Mouse (Mus musculus): Measurements from ENCODE around the gene Eno4.
A peak's percentile ranks its signal among the peaks of the same experiment; 100 is the strongest.
"Not testable (repeated sequence)": the region's sequence is repeated elsewhere in the genome, so short reads cannot be mapped to it uniquely, and the experiment has no call there.

The Eno4 gene

DNA sequence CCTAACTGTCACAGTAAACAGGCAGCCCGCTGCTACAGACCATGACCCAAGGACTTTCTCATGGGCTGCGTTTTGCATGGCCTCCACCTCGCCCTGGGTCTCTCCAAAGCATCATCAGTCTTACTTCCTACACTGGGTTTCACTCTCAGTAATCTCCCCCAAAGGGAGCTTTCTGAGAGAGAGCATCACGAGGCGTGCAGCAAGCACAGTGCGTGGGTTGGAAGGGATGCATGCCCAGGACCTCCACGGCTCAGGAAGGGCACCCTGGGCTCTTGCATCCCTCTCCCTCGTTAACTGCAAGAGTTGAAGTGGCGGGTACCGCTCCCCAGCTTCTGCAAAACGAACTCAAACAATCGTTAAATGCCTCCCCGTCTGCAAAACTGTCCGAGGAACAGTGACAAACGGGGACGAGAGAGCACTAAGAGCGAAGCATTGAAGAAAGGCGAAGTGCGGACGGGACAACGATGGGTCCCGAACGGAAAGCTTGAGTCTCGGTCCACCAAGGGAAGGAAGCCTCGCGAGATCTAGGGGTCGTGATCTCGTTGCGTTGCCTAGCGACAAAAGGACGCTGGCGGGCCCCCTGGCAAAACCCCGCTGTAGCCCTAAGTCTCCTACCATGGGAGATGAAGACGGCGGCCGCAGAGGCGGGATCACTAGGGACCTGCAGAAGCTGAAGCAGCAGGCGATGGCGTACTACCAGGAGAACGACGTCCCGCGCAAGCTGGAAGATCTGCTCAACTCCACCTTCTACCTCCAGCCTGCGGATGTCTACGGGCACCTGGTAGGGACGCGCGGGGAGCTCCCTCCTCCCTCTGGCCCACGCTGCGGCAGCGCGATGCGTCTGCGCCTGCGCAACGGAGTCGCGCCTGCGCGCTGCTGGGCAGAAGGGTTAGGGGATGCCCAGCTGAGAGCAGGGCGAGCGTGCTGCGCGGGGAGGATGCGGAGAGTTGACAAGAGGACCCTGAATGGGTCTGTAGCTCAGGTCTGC is at the start of gene Eno4, which contains the start of gene Hspa12a:
Eno4 (plus strand) TSS at position 585 of the 988 bp plus-strand sequence.
Hspa12a (minus strand) TSS at position 814 of the 988 bp plus-strand sequence.
- DNase-seq: peak; percentile 95

DNA sequence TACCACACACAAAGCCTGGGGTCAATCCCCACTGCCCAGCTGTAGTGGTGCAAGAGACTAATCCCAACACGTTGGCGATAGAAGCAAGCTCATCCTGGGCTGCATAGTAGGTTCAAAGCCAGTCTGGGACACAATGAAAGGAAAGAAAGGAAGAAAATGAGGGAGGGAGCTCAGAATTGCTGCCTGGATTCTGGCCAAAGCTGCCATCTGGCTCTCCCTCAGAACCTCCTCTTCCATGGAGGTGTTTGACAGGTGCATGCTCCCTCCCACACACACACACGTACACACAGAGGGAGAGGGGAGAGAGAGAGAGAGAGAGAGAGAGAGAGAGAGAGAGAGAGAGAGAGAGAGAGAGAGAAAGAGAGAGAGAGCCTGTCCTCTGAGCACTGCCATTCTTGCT is 47.0 kb upstream of the Eno4 start:
- no peak for DNase-seq

DNA sequence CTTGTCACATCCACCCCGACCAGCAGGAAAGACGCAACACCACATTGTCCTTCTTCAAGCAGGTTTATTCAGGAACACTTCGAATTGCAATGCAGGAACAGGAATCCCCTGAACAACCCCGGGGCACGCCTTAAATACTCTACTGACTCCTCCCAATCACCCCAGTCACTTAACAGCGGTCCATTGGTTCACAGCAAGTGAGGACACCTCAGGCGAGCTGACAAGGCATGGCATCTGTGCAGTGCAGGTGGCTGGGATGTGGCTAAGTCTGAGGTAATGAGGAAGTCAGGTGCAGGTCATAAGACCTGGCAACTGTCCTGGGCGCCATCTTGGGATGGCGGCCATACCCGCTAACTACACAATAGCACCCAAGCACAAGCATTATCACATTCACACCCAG is 42.8 kb upstream of the Eno4 start:
- not testable (repeated sequence) for DNase-seq

DNA sequence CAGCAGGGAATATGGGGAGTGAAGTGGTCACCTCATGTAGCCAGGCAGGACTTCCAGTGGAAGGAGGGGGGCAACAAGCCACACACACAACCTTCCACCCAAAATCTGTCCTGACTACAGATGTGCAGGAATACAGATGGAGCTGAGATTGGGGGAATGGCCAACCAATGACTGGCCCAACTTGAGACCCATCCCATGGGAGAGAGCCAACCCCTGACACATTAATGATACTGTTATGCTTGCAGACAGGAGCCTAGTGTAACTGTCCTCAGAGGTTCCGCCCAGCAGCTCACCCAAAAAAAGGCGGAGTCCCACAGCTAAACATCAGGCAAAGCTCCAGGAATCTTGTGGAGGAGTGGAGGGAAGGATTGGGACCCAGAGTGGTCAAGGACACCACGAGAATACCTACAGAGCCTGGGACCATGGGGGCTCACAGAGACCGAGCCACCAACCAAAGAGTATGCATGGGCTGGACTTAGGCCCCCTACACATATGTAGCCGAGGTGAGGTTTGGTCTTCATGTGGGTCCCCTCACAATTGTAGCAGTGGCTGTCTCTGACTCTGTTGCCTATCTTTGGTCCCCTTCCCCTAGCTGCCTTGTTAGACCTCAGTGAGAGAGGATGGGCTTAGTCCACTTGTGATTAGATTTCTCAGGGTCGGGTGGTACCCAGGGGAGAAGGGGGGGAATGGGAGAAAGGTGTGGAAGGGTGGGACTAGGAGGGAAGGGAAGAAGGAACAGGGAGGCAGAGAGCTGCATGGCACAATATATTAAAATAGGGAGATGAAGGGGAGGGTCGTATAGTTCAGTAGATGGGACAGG is 39.9 kb upstream of the Eno4 start:
- no peak for DNase-seq

DNA sequence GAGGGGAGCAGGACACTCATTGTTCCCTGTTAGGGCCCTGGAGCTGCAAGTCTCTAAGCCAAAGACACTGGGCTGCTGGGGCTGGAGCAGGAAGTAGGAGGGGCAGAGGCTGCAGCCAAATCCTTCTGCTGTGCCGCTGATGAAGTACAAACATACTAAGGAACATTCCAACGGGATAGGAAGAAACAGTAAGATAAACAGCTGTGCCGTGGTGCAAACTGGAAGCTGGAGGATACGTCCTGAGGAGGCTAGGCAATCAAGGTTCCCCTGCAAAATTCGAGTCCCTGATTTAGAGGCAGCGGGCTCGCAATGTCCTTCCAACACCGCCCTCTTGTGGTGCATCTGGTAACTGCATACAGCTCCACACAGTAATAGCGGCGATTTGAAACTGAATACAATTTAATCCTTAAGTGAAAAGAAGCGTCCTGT is 39.3 kb upstream of the Eno4 start:
- DNase-seq: peak; percentile 88

DNA sequence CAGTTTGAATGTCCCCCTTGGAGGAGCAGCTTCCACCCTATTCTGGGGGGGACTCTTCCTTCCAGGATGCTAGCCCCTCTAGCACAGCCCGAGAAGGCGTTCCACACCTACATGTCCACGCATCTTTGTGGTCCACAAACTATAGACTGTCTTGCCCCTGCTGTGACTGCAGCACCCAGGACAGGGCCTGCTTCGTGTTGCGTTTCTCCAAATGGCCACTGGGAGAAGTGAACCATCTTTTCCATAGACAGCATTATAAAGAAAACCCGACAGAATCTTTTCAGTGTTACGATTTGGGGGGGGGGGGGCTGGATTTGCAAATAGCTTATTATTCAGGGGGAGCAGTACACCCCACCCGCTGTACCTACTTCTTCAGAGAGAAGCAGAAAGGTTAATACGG is 36.5 kb upstream of the Eno4 start:
- no peak for DNase-seq

DNA sequence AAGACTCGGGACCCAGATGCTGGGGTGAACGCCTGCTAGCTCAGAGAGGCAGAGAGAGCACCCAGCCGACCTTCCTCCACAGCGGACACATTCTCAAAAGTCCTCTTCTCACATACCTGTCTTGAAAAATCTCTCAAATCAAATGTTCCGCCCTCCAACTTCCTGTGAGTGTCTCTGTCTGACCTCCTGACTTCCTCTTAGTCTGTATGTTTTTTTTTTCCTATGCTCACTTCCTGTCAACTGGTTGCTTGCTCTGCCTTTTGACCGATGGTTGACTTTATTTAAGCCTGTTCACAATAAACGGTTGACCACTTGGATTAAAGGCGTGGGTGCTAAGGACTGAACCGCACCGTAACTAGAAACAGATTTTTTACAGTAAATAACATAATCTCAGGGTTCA is 35.2 kb upstream of the Eno4 start:
- no peak for DNase-seq

DNA sequence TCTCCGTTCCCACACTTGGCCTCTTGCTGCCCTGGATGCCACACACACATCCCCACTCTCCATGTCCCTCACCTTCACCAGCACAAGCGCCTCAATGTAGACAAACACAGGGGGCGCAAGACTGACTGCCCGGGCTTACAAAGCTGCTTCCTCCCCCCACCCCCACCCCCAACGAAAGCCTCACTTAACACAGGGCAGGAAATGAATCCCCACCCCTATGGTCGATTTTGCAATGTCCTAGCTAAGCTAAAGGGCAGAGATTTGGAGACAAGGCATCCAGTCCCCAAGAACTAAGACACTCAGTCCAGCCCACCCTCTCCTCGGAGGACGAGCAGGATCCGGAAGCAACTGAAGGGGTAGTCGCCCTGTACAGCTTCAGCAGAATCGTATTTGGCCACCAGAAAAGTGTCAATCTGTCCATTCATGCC is 32.3 kb upstream of the Eno4 start:
- DNase-seq: peak; percentile 56

DNA sequence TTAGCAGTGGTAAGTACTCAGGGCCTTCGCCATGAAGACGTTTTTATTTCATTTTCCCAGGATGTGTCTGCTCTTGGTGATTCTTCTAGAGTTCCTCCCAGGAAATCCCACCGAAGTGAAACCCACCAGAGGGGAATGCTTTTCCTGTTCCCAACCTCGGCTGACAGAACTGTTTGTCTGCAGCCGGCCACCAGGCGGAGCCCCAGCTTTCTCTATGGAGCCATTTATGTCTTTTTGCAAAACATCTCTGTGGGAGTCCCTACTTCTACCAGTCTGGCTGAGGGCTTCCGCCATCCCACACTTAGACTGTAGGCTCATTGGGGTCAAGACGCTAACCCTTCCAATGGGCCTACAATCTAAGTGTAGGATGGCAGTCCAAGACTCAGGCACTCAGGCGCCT is 31.8 kb upstream of the Eno4 start:
- DNase-seq: peak; percentile 84

DNA sequence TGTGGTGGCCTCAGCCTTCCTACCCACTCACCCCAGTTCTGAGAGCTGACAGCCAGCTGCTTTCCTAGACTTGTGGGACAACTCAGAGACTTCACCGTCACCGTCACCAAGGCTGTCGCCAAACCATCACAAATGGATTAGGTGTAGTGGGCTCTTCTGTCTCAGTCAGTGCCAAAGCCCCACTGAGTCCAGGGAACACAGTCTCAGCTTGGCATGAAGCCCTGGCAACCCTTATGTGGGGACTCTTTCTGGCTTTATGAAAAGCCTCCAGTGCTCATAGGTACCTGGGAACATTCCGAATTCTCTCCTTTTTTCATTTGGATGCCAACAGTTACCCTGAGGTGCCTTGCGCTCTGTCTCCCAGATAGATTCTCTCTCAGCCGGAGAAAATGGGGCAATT is 29.9 kb upstream of the Eno4 start:
- DNase-seq: no peak

DNA sequence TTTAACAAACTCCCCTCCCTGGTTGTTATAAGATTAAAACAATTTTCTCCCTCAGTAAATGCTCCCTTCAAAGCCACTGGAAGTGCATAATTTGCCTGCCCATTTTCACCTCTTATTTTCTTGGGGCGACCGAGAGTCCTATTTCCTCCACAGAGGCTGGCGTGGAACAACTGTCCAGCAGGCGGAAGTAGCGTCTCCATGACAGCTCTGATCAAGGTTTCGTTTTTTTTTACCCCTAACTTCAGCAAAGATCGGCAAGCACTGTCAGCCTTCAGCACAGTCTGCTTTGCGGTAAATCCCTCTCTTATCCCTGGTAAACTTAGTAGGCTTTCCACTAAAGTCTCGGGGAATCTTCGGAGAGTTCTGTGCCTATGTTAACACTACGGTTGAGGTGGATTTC is 24.6 kb upstream of the Eno4 start:
- DNase-seq: no peak

DNA sequence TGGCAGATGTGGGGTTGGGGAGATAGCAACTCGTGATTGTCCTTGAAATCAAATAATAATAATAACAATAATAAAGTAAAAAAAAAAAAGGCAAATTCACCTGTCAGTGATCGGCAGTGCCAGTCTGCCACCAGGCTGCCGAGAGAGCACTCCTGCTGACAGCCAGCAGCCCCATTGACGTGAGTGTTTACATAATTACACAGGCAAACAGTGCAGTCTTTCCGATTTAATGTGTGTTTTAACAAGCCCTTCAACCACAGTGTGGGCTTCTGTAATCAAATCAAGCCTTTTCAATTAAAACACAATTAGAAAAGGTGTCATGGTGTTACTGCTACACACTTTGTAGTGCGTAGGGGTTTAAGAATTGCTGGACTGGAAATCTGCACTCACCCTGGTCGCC is 24.1 kb upstream of the Eno4 start:
- no peak for DNase-seq

DNA sequence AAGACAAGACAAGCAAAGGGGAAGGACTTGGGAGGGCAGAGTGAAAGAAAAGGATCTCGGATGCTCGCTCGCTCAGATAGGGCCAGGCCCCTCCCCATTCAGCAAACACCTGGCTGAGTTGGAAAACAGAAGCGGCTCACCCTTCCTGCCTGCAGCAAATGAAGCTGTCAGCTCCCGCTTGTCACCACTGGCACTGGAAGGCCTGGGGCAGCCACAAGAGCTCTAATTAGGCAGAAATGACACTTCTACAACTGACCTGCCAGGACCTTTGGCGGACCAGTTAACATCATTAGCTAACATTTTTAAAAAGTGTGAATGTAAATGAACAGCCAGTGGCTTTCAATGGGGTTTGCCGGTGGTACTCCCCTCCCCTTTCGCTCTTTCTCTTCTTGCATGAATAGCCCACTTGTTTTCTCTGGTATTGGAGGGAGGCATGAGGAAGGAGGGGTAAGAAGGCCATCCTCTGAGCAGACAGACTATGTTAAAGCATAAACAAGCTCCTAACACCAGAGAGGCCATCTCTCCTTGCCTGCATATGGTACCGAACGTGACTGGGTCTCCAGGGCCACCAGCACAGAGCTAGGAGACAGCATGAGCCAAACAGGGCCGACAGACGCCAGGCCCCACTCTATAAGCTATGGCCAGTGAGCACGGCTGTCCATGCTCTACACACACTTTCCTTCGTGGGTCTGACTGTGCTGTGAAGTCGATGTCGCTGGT is 12.0 kb upstream of the Eno4 start:
- no peak for DNase-seq

DNA sequence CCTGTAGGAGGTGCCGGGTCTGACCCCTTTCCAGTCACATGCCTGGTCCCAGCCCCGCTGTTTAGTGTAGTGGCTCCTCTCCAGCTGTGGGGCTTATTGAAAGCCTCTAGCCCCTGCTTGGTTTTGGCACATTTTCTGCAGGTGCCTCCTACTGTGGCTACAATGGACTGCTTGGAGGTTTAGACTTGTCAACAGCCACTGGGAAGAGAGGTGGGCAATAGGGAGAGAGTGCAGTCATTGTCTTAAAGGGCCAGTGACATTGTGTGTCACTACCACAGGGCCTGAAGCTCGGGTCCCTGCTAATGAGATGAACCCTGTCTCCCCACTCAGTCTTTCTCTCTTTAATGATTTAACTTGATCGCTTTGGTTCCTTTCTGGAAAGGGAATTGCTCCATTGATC is 10.2 kb upstream of the Eno4 start:
- DNase-seq: no peak

DNA sequence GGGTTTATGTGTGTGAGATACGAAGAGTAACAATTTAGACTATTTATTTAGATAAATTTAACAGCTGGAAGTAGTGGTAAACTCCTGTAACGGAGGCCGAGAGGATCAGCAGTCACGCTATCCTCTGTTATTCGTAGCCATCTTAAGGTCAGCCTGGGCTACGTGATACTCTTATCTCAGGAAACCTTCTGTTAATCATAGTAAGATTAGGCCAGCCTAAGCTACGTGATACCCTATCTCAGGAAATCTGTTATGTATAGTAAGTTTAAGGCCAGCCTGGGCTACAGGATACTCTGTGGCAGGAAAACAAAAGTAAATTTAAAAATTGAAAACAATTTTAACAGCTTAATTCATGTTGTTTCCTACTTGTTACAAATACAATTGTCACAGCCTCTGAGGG is 2.7 kb downstream of the Eno4 start:
- no peak for DNase-seq

DNA sequence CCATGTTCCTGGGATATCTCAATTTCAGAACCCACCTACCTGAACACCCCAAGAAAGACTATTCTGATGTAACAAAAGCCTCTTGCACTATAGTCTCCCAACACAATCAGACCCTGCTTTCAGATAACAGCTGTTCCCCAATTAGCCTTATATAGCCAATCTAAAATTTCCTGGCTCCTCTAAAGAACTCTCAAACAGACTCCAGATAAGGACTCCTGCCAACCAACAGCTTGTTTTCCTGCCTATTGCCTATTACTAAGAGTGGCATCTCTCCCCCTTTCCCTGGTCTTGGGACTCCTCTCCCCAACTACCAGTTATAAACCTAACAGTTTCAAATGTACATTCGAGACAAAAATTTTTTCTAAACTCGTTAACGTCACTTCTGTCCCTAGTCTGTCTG is 8.3 kb downstream of the Eno4 start:
- no peak for DNase-seq

DNA sequence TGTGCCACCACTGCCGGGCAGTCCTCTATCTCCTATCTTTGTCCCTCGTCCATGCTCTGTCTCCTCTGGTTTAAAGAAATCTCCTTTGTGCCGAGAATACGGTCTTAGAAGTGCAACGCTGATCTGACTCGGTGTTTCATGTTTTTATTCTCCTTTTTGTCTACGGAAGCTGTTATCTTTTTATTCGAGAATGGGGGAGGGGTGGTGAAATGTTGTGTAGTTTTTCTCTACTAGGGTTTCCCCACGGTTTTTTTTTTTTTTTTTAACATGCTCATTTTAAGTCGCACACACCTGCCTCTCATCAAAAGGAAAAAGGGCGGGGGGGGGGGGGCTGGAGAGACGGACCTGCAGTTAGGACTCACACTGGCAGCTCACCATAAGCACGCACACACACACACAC is 9.0 kb downstream of the Eno4 start:
- DNase-seq: no peak

DNA sequence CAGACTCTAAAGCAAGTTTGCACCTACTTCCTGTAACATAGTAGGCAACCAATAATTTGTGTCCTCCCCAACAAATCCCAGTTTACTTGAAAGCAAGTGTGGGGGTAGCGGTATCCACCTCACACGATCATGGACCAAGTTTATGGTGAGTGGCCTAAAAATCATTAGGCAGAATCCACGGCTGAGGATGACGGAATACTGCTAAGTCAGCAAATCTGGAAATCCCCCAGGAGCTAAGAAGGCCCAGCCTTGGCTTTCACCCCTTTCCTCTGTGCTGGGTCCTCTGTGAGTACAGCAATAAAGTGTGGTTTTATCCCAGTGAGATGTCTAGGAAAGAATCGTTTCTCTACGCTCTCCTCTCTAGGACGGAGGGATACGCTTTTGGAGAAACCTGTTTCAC is 11.6 kb downstream of the Eno4 start:
- no peak for DNase-seq

DNA sequence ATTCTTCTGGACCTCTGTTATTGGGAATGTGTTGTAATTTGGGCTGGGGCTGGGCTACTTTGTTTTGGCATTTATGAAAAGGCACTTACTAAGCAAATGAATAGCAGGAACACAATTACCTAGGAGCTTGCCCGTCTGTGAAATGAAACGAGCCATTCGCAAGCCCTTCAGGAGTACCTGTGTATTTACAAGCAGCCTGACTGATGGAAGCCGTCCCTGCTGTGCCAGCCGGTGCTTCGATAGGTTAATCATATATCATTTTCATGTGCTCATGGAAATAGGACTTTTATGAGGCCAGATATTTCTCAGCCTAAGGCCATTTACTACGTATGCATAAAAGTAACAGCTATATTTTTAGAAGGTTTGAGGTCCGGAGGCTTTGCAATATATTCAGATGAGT is 19.8 kb downstream of the Eno4 start:
- DNase-seq: no peak

DNA sequence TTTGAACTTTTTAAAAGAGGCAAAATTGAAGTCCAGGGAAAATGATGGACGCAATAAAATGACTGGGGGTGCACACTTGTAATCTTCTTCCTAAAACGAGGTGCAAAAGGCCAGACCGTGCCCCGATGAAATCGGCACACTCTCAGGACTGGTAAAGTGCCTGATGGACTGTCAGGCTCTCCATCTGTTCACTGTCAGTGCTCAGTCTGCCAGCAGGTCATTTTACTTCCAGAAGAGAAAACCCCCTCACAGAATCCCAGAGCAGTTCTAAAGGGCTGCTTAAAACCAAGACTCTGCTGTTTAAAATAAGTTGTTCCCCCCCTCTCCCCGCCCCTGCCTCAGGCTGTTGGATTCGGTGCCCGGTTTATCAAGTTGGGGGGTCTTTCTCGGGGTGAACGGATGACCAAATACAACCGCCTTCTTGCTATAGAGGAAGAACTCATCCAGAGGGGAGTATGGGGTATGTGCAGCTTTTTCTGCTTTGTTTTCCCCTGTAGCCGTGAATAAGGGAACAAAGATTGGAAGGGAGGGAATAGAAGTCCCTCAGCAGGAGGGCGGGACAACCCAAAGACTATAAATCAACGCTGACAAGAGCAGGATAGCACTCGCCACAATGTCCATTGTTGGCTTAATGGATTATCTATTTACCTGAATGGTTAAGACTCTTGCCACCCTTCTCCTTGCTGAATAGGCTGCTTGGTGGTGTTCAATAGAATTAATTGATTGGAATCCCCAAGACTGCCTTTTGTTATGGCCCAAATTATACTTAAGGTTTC is 25.7 kb downstream of the Eno4 start:
- DNase-seq: no peak

DNA sequence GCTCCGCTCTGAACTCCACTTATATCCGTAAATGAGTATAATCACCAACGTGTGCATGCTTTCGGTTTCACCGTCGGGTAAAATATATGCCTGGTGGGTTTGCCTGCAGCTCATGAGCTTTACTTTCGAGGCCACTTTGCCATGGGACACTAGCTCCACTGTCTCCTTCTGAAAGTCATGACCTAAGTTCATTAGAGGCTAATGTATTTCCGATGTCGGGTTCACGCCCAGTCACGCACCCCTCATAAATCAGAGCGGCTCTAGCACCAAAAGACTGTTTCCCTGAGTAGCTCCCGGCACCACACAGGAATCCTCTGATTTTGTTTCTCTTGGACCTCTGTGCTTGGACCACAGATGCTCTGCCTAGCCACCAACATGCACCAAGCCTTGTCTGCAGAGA is 27.6 kb downstream of the Eno4 start:
- DNase-seq: no peak

DNA sequence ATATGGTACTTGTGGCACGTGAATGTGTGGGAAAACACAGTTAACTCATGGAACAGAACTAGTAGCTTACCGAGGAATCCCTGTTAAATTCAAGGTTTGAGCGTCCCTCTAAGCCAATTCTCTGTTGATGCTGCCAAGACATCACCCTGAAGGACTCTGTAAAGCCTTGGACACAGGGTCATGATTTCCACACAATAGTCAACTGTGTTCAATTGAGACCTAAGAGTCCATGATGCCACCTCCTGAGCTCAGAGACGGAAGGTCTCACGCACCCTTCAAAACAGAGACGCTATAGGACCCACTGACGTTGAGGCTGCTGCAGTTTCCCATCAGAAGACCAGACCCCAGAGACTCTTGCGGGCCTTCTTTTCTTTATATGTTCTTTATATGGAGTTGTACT is 30.9 kb downstream of the Eno4 start:
- no peak for DNase-seq

Data from thymus, postnatal 4 days (tissue).